In the genomic region with DNA sequence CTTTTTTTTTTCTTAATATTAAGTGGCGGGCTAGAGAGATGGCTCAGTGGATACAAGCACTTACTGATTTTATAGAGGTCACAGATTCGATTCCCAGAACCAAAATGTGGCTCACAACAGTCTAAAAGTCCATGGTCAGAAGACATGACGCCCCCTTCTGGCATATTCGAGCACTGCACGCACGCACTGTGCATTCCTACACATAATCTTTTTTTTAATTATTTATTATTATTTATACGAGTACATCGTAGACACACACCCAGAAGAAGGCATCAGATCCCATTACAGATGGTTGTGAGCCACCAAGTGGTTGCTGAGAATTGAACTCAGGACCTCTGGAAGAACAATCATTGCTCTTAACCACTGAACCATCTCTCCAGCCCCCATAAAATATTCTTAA, we compare ENCODE assay signal across 8 mouse cellular contexts. TPM values are rescaled to one million over a fixed set of nuclear protein-coding genes. Genes with fewer than 3 reads are reported as not detected.
DNase-seq lines count a peak whose midpoint lies in the region; ATAC-seq and TF ChIP-seq lines count a peak whose summit lies in the region.

No protein-coding gene starts in this region.

- peak overlapping the region; percentile 70 for H3K4me2 ChIP-seq in stomach, embryonic 15.5 days

- H3K9me3 ChIP-seq in limb, embryonic 10.5 days (replicated peaks), result no peaks in the 10 kb centered on the region
- H3K9me3 ChIP-seq in stomach, embryonic 15.5 days, result no peaks in the 10 kb centered on the region

- TF ChIP-seq POLR2A in thymus, adult 2 months (IDR thresholded peaks at IDR 0.05; ENCODE audit: control insufficient read depth, extremely low read depth, insufficient read depth, low read length, poor library complexity), result no peak

- H3K27ac ChIP-seq in limb, embryonic 10.5 days, result peak overlapping the region; percentile 86
- H3K27ac ChIP-seq in stomach, embryonic 15.5 days, result peak overlapping the region; percentile 83; the same call in 1 of the 2 replicates
- H3K27ac ChIP-seq in thymus, adult 2 months (ENCODE audit: control insufficient read depth, insufficient read depth, low read length), result no peak overlapping the region

- peaks cover 17% of the 10 kb centered on the region for H3K4me1 ChIP-seq in limb, embryonic 10.5 days
- peaks cover 4% of the 10 kb centered on the region; the same call in 1 of the 2 replicates for H3K4me1 ChIP-seq in stomach, embryonic 15.5 days
- peaks cover 6% of the 10 kb centered on the region for H3K4me1 ChIP-seq in thymus, adult 2 months (replicated peaks; ENCODE audit: control insufficient read depth, insufficient read depth, low read length)

- 71% methylated on average over 8 of the region's 8 CpGs for WGBS in limb, embryonic 10.5 days
- WGBS in stomach, embryonic 15.5 days, result 69% methylated on average over 8 of the region's 8 CpGs
- WGBS in thymus, adult 2 months, result 88% methylated on average over 8 of the region's 8 CpGs

- no peaks in the 10 kb centered on the region for H3K27me3 ChIP-seq in limb, embryonic 10.5 days (ENCODE audit: low read depth, poor library complexity, severe bottlenecking)
- no peaks in the 10 kb centered on the region for H3K27me3 ChIP-seq in stomach, embryonic 15.5 days (replicated peaks)
- no peaks in the 10 kb centered on the region for H3K27me3 ChIP-seq in thymus, adult 2 months (ENCODE audit: control insufficient read depth, insufficient read depth, low read length)

- TF ChIP-seq CTCF in thymus, adult 2 months (IDR thresholded peaks at IDR 0.05; ENCODE audit: borderline replicate concordance, control insufficient read depth, extremely low read depth, insufficient read depth, low read length, poor library complexity), result no peak

- ATAC-seq in cerebellum, adult (ENCODE audit: insufficient number of reproducible peaks, low FRiP score, low TSS enrichment), result no peak
- no peak for ATAC-seq in stomach, embryonic 15.5 days (ENCODE audit: insufficient read depth, low FRiP score, low read depth)
- ATAC-seq in megakaryocyte-erythroid progenitor cell, adult 5-6 weeks (replicated peaks; ENCODE audit: low FRiP score, low TSS enrichment, poor library complexity, severe bottlenecking), result no peak

- peak; percentile 45 to 56 for DNase-seq in cerebellum, postnatal 10 days
- DNase-seq in thymus, postnatal 4 days, result peak; percentile 47
- DNase-seq in thymus, postnatal 36 days, result no peak
- no peak for DNase-seq in limb, embryonic 10.5 days (ENCODE audit: low spot score)
- no peak for DNase-seq in thymus, adult 2 months

- H3K36me3 ChIP-seq in limb, embryonic 10.5 days, result no peaks in the 10 kb centered on the region
- H3K36me3 ChIP-seq in stomach, embryonic 15.5 days, result no peaks in the 10 kb centered on the region
- H3K36me3 ChIP-seq in thymus, adult 2 months (ENCODE audit: control insufficient read depth, insufficient read depth, low read length), result no peaks in the 10 kb centered on the region

- H3K9ac ChIP-seq in stomach, embryonic 15.5 days, result no peak overlapping the region

- peak overlapping the region; percentile 59 for H3K4me3 ChIP-seq in limb, embryonic 10.5 days
- peak overlapping the region; percentile 51 for H3K4me3 ChIP-seq in stomach, embryonic 15.5 days (replicated peaks)
- no peak overlapping the region for H3K4me3 ChIP-seq in thymus, adult 2 months (ENCODE audit: control insufficient read depth, insufficient read depth, low read length)

RNA-seq across cellular contexts. Expression of a gene that starts 3.9 kb away (rescaled TPM):
- polyA plus RNA-seq in limb, embryonic 10.5 days (2016; fragmentation: Nextera tagmentation; extraction: Ambion mirVana), result 19.3 and 23.6 TPM in 2 replicates
- polyA plus RNA-seq in stomach, embryonic 15.5 days (2015; fragmentation: Nextera tagmentation; extraction: Ambion mirVana), result 17.9 and 18.2 TPM in 2 replicates
- 16.0 and 28.8 TPM in 2 replicates for total RNA-seq in megakaryocyte-erythroid progenitor cell, adult 5-6 weeks (2014; fragmentation: Nextera tagmentation)
- total RNA-seq in megakaryocyte-erythroid progenitor cell, adult 5-6 weeks (2017), result 5.8 and 16.2 TPM in 2 replicates
- 9.6 and 12.1 TPM in 2 replicates for polyA plus RNA-seq in thymus, adult 2 months (2012; rRNA removed)

Comparison
In these comparisons a context has a peak if more than half of its experiments do, and no peak if none do; other contexts are left out.
1. DNase-seq: peak in cerebellum, postnatal 10 days (2 of 2) and thymus, postnatal 4 days (single experiment); none in thymus, postnatal 36 days (0 of 2), limb, embryonic 10.5 days (single experiment) and thymus, adult 2 months (single experiment).